Mouse (Mus musculus) heart, adult 2 months (tissue): ENCODE results near the gene Asf1a.
"Not testable (repeated sequence)": the region's sequence is repeated elsewhere in the genome, so short reads cannot be mapped to it uniquely, and the experiment has no call there.

ENCODE experiments used
- CTCF ChIP-seq: fragments of 200-600 bp; IDR thresholded peaks from 2 replicates; pipeline ENCODE4 v1.8.1; 2022; ENCODE audit warnings: antibody characterized with exemption, mild to moderate bottlenecking, moderate library complexity
- POLR2A ChIP-seq: fragments of 200-500 bp; IDR thresholded peaks from 2 replicates; pipeline ENCODE4 v1.6.1; 2011; ENCODE audit warnings: mild to moderate bottlenecking, low read depth, low read length, control low read depth; ENCODE audit not compliant: insufficient read depth

DNA sequence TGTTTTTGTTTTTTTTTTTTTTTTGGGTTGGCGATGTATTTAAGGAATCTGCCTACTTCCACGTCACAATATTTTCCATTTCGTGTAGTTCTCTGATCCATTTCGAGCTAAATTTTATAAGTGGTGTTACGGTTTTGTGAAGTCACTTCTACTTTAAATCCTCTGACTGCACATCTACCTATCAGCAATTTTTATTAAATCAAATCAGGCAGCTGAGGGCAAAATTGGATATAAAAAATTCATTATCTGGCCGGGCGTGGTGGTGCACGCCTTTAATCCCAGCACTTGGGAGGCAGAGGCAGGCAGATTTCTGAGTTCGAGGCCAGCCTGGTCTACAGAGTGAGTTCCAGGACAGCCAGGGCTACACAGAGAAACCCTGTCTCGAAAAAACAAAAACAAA, 33.8 kb downstream of the Asf1a start, which contains the start of gene Mcm9:
- not testable (repeated sequence) for TF ChIP-seq POLR2A, CTCF
